Mouse (Mus musculus) lung, postnatal 10 days (tissue): ENCODE measurements around the gene Pds5a.
A peak's percentile ranks its signal among the peaks of the same experiment; 100 is the strongest.
"Not testable (repeated sequence)": the region's sequence is repeated elsewhere in the genome, so short reads cannot be mapped to it uniquely, and the experiment has no call there.

ENCODE experiments used
- DNase-seq: peaks from one replicate; pipeline ENCODE4 v3.0.0; 2021

The Pds5a gene

DNA sequence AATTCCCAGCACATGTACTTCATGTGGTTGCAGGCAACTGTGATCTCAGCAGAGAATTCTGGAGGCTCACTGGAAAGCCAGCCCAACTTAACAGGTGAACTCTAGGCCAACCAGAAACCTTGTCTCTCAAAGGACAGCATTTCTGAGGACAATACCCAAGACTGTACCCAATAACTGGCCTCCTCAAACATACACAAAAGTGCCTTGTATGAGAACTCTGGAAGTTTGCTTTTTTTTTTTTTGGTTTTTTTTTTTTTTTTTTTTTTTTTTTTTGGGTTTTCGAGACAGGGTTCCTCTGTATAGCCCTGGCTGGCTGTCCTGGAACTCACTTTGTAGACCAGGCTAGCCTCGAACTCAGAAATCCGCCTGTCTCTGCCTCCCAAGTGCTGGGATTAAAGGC, 4.0 kb downstream of the Pds5a start:
- DNase-seq, result not testable (repeated sequence)

DNA sequence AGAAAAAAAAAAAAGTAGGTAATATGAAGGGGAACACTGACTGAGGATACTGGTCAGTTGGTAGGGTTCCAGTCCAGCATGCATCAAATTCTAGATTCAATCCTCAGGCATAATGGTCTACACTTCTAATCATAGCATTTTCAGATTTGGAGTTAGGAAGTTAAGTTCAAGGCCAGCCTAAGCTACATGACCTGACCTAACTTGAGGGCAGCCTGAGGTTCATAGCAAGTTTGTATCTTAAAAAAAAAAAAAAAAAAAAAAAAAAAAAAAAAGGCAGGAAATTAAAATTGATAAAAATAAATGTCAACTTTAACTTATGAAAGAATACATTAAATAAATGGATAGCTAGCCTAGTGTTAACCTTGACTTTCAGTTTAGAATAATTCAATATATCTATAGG, 5.1 kb downstream of the Pds5a start:
- no peak for DNase-seq

DNA sequence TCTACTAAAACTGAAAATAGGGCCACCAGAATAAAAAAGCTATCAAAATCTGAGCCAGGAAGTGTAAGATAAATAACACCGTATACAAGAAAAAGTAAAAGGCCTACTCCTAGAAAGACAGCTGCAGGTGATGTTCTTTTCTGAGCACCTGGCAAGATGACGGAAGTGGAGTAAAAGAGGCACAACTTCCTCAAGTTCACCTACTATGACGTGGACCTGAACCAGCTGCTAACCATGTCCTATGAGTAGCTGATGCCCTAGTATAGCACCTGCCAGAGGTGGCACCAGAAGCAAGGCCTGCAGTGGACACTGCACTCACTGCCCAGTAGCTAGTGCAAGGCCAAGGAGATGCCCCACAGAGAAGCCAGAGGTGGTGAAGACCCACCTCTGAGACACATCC, 9.3 kb downstream of the Pds5a start:
- no peak for DNase-seq

DNA sequence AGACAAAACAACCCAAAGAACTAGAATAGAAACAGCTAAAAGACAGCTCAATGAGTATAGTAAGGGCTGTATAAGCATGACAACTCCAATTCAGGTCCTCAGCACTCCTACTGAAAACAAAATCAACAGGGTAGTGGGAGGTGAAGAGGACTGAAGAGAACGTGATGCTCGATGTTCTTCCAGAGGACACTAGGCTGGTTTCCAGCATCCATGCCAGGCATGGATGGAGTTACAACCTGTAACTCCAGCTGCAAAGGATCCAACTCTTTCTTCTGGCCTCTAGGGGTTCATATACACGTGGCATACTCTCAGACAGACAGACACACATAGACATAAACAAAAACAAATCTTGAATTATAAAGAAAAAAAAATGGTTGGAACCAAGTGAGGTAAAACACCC, 11.3 kb downstream of the Pds5a start:
- DNase-seq, result no peak

DNA sequence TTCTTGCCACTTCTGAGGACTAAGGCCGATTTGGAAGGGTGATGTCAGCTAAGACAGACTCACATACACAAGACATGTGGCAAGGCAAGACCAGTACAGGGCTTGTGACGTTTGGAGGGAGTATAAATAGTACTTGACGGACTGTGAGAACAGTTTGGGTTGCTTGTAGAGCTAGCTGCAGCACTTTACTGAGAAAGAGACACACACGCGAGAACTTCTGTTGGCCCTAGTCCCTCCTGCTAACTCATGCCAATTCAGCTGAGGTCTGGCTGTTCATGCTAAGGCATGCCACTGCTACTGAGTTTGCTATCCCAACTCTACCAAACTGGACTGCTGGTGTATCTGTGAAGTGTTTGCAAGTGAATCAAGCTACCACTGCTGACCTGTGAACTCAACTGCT, 19.2 kb downstream of the Pds5a start:
- peak; percentile 48 for DNase-seq

DNA sequence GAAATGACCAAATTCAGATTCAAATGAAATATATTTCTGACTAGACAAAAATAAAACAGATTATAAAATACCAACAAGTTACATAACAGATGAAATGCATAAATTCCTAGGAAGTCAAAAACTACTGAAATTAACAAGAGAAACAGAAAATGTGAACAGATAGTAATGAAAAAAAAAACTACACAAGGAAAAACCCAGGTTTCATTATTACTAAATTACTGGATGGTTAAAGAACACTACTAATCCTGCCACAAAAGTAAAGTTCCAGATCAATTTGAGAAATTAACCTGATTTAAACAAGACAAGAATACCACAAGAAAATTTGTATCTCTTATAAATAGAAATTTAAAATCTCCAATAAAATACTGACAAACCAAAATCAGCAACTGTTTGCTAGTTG, 25.9 kb downstream of the Pds5a start:
- DNase-seq, result no peak

DNA sequence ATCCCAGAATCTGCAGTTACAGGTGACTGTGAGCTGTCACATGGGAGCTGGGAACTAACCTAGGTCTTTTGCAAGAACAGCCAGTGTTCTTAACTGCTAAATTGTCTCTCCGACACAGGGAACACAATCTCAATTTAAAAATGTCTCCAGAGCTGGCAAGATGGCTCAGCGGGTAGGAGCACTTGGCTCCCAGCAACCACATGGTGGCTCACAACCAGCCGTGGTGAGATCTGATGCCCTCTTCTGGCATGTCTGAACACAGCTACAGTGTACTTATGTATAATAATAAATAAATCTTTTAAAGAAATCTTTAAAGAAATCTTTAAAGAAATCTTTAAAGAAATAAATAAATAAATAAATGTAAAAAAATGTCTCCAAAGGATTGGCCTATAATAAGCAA, 30.4 kb downstream of the Pds5a start:
- DNase-seq, result peak; percentile 4

DNA sequence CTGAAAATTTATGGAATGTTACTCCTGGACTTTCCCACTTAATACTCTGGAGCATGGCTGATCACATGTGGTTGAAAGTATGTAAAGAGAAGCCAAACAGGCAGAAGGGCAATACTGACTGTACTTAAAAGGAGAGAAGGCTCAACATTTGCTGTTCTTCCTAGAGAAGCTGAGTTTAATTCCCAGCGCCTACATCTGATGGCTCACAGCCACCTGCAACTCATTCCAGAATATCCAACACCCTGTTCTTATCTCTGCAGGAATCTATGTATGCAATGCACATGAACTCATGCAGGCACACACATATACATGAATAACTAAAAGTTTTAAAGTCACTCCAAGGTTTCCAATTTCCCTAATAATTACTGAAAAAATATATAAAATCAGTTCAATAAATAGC, 32.7 kb downstream of the Pds5a start:
- DNase-seq, result no peak

DNA sequence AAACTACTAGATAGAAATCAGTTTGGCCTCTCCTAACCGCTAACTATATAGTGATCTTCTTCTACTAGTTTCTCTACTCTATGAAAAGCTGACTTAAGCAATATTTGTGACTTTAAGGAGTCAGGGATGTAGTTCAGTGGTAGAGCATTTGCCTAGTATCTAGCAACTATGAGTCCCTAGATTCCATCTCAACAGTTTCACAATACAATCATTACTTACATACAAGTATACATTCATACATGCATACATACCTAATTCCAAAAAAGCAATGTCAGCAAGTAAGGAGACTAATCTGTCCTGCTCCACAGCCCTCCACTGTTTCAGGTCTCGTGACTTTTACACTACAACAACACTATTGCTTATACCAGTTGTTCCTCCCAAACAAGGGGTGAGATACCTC, 36.1 kb downstream of the Pds5a start:
- DNase-seq, result no peak

DNA sequence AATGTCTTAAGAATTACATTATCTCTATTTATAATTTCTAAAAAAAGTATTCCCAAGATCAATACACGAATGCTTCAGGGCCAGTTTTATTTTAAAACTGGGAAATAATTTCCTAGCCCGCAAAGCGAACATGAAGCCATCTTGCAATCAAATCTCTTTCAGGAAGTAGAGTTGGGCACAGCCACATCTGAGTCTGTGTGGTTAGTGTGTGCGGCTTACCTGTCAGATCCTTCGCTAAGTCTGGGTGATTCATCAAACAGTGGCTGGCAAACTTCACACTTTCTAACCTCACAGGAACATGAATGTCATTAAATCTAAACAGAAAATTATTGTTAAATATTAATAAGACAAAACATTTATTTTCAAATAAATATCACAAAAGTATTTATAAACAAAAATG, 44.3 kb downstream of the Pds5a start:
- no peak for DNase-seq

DNA sequence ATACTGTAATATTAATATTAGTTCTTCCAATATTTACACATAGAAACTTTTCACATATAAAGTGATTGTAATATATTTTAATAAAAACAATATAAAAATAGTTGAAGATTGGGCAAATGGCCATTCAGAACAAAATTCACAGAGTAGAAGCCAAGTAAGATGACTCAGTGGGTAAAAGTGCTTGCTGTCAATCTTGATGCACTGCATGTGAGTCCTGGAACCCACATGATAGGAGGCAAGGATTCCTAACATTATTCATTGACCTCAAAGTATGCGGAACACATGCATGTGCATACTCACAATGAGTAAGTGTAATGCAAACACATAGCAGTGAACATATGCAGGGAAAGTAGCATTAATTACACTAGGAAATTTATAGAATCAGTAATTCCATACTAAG, 59.2 kb downstream of the Pds5a start:
- DNase-seq, result no peak

DNA sequence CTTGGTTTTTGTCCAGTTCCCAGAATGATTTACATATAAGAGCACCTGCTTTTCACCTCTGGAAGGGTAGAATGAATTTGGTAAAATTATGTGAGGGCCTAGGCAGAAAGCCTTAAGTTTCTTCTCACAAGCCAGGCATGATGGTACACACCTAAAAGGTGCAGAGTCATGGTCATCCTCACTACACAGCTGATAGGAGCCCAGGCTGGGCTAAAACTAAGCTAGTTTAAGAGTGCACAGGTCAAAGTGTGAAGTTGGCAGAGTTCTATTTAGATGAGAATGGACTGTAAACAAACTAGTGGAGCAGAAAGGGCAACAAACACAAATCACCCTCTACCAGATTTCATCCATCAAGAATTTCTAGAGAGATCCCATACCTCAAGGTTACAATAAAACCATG, 73.7 kb downstream of the Pds5a start:
- no peak for DNase-seq

DNA sequence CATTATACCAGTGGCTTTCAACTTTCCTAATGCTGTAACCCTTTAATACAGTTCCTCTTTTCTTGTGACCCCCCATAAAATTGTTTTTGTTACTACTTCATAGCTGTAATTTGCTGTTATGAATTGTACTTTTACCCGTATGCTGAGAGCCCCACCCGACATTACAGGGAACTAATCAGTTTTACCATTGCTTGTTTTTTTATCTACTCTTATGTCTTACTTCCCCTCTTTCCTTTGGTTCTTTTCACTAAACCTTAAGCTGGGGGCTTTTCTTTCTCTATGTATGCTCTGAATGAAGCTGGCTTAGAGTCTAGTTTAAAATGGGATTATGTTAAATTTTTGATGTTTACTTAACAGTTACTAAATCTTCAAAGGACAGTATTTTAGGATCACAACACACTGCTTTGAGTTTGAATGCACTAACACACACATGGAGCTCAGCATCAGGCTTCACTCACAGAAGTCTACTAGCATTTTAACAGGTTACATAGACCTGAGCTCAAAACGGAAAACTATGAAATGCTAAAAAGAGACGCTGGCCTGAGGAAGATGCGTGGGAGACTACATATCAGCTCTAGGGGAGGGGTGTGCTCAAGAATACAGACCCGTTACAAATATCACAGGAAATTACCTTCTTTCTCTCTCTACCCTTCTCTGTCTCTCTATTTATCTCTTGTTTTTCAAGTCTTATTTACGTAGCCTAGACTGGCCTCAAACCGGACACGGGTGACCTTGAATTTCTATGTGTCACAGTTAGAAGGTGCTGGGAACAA, 84.7 kb downstream of the Pds5a start:
- no peak for DNase-seq

DNA sequence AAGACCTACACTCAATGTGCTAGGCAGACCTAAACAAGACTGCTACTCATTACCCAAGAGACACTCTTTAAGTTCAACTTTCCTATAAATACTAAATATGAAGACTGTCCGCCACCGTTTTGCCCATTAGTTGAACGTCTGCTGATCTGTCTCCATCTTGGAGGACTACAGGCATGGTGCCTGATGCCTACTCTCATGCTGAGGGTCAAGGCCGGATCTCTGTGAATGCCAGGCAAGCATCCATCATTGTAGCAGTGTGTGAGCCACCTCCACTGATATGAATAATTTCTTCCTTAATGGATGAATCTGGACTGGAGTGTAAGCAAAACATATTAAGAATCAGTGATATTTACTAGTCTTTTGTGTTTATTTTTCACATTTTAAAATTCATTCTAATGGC, 87.5 kb downstream of the Pds5a start:
- no peak for DNase-seq

DNA sequence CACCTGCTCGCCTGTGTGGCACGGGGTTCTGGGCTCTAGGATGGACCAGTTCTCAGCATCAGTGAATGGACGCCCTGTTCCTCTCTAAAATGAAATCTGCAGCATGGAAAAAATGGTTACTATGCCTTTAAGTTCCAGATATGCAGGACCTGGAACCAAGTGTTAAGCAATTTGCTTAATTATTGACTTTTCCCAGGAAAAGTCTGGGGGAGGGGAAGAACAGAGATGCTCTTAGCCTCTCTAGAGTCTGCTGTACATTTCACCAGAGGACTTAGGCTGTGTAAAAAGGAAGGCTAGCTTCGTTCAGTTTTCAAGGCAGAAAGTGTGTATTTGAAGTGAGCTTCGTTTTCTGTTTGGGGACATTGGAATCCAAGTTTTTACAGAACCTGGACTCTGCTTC, 88.3 kb downstream of the Pds5a start:
- DNase-seq, result peak; percentile 7

DNA sequence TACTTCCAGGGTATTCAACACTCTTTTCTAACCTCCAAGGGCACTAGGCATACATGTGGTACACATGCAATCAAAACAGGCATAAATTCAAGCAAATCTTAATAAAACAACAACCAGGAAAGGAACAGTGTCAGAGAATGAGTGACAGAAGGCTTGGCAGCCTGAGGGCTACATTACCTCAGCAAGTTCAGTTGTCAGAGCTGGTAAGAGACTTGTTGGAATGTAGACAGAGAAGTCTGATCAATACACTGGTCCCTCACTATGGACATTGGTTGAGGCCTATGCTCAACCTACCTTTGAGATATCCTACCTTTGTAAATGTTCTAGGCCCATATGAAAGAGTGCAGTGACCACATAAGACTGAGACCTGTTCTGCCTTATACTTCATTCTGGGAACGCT, 91.3 kb downstream of the Pds5a start:
- DNase-seq, result no peak

DNA sequence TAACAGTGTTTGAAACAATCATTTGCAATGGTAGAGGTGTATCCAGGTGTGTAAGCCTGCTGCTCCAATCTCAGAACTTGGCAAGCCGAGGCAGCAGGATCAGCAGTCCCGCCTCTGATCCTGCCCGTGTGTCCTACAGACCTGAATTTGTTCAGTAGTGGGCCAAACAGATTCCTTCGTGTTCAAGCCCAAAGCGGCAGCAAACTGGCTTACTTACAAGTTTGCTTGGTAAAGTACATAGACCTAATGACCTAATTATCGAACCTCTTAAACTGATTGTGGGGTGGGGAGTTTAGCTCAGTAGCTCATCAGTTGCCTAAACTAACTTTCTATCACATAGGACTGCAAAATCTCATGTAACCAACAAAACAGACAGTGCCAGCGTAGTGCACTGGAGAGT, 98.4 kb downstream of the Pds5a start:
- DNase-seq, result no peak

DNA sequence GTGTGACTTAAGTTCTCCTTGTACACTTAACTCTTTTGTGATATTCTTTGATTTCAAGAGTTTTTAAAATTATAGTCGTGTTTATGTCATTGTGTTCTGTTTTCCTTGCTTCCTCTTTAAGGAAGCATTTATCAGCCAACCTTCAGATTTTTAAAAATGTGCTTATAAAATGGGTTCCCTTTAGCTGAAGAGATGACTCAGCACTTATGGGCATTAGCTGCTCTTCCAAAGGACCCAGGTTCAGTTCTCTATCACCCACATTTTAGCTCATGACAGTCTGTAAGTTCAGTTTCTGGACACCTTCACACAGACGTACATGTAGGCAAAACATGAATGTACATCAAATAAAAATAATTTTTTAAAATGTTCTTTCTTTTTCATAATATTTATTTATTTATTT, 105.7 kb downstream of the Pds5a start:
- no peak for DNase-seq

DNA sequence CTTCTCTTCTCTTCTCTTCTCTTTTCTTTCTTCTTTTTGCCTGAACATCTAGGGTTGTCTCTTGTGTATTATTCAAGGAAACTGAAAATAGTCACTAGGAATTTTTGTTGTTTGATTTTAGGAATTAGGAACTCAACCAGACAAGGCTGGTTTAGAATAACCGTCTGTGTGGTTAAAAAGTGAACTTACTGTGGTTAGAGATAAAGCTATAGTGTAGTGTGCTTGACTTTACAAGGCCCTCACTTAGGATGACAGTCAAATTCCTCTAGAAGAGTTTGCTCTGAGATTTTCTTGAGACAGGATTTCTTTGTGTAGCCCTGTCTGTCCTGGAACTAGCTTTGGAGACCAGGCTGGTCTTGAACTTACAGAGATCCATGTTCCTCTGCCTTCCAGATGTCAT, 107.9 kb downstream of the Pds5a start:
- no peak for DNase-seq

DNA sequence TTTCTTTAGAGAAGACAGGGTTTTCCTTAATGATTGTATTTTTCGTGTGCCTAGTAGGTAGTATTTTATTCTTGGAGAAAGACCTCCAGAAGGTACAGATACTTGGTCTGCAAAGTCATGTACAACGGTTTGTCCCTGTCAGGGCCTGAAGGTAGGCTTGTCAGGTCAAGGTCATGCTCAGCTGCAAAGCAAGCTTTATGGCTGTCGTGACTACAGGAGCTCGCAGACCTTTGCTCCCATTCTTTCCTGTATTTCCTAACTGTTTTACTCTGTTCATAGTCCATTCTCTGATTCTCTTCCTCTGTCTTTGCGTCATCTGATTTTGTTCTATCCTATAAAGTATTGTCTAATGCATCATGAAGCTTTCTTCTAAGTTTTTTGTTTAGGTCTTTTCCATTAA, 111.8 kb downstream of the Pds5a start:
- no peak for DNase-seq

DNA sequence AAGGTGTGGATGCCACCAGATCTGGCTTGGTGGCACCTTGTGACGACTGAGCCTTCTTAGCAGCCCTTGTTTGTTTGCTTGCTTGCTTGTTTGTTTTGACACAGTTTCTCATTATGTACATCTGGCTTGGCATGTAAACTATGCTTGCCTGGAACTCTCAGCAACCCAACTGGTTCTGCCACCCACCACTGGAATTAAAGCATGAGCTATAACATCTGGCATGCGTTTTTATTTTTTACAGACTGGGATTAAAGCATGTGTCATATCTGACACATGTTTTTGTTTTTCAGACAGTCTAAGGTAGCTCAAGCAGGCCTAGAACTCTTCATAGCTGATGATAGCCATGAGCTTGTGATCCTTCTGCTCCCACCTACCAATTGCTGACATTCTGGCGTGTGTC, 119.5 kb downstream of the Pds5a start:
- no peak for DNase-seq

DNA sequence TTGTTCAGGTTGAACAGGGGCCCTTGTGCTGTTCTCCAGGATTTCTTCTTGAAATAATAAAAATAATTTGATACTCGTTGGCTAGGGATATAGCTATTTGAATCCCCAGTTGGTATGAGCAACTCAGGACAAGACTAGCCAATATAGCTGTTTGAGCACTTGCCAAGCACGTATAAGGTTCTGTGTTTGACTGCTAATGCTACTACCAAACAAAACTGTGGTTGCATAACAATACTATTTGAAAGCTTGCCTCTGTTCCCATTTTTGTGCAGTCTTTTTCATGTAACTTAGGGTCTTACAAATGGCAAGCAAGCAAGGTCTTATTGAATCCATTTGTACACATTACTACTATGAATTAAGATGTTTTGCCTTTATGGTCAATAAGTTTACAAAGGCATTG, 122.2 kb downstream of the Pds5a start:
- no peak for DNase-seq

DNA sequence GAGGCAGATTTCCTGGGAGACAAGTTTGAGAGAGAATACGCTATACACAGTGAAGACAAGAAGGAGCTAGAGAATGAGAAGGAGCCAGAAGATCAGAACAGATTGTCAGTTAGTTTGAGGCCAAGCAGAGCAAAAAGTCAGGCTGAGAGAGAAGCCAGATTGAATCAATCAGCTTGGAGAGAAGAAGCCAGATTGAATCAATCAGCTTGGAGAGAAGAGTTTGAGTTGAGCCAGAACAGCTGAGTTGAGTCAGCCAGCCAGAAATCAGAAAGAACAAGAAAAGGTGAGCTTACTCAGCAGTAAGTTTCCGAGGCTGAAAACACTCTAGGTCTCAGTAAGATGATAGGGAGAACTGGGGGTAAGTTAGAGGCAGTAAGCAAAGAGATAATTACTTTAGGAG, 123.2 kb downstream of the Pds5a start:
- DNase-seq, result no peak

DNA sequence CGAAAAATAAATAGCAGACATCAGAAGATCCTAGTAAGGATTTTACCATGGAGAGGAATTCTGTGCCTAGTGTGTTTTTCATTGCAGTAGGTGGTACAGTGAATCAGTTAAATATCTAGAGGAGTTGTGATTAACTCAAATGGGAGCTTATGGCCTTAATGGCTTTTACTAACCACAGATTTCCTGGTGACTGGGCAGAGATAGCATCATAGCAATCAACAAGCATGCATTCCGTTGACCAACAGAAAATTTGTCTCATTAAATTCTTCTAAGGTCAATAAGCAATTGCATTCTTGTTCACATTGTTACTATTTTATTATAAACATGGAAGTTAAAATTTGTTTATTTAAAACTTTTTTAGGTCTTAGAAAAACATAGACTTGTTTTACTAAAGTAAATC, 132.6 kb downstream of the Pds5a start:
- DNase-seq, result no peak

DNA sequence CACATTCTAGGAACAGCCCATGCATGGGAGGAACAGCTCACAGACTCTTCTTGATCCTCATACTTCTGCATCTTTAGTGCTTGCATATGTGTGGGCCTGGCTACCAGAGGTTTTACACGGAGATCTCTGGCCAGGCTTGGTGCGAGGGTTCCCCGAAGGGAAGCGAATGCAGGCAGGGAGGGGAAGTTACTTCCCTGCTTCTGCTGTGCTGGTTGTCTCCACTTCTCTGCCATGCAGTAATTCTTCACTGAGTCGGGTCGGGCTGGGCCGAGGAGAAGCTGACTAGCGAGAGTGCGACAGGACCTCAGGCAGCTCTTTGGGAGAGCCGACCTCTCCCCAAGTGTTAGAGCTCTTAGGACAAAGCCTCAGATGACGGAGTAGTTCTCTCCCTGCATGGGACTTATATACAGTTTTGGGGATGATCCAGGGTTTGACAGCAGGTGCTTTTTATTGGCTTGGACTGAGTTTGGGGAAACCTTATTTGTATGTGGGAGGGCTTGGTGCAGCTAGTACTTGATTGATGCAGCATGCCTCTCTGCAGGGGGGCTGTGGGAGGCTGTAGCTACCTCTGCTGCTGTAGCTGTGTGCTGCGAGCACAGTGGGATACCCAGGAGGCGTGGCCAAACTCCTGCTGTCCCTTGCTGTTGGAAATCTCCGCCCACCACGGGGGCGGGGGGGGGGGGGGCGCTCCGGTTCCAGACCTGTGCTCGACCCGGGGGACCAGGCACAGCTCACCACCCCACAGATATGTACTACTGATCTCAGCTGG, 136.8 kb downstream of the Pds5a start:
- no peak for DNase-seq
